Mouse (Mus musculus) bone marrow, adult 2 months (tissue): ENCODE results near the gene St8sia1.

Source experiments
- CTCF ChIP-seq: fragments of 200-500 bp; IDR thresholded peaks from 2 replicates; pipeline ENCODE4 v1.5.1; 2011; ENCODE audit warnings: low read length, control low read depth; ENCODE audit not compliant: control insufficient read depth, insufficient read depth
- POLR2A ChIP-seq: fragments of 200-500 bp; IDR thresholded peaks from 2 replicates; pipeline ENCODE4 v1.6.1; 2011; ENCODE audit warnings: low read depth, mild to moderate bottlenecking, control low read depth, low read length, borderline replicate concordance; ENCODE audit not compliant: control insufficient read depth

GRCm38 (mm10) chr6:142938074-142938473 lies 26.2 kb downstream of the St8sia1 start:
- TF ChIP-seq CTCF (no peak), POLR2A (no peak)
